Mouse (Mus musculus): Measurements from ENCODE around the gene Arhgap27.
"Not testable (repeated sequence)": the region's sequence is repeated elsewhere in the genome, so short reads cannot be mapped to it uniquely, and the experiment has no call there.

Gene Arhgap27

GRCm38 (mm10) chr11:103292890-103293287 is 70.6 kb downstream of the Arhgap27 start:
- no peak for DNase-seq (ENCODE audit: low spot score)

GRCm38 (mm10) chr11:103292152-103292889 is 71.2 kb downstream of the Arhgap27 start:
- peak; percentile 39 for DNase-seq (ENCODE audit: low spot score)

- DNase-seq (ENCODE audit: low spot score) = not testable (repeated sequence)
These were observed 72.7 kb downstream of the Arhgap27 start for GRCm38 (mm10) chr11:103290841-103291240.

- no peak for DNase-seq (ENCODE audit: low spot score)
These were observed 75.1 kb downstream of the Arhgap27 start for GRCm38 (mm10) chr11:103288291-103288963.

- no peak for DNase-seq (ENCODE audit: low spot score)
These were observed 76.6 kb downstream of the Arhgap27 start for GRCm38 (mm10) chr11:103286910-103287309.

- peak; percentile 68 for DNase-seq (ENCODE audit: low spot score)
These were observed 77.5 kb downstream of the Arhgap27 start for GRCm38 (mm10) chr11:103285951-103286350.

- DNase-seq (ENCODE audit: low spot score) = no peak
These were observed 78.2 kb downstream of the Arhgap27 start for GRCm38 (mm10) chr11:103285276-103285675.

GRCm38 (mm10) chr11:103281784-103282183 is 81.7 kb downstream of the Arhgap27 start:
- DNase-seq (ENCODE audit: low spot score) = no peak
